Mouse (Mus musculus): ENCODE measurements around the gene Rad51b. TPM values are rescaled to one million over a fixed set of nuclear protein-coding genes. Genes with fewer than 3 reads are reported as not detected.

Rad51b gene
- total RNA-seq, 1 experiment from 2014 or later = 12.7 TPM

- no peak for ATAC-seq (replicated peaks in 1 of 2; ENCODE audit: insufficient read depth in 1 of 2, low FRiP score in 2 of 2, low TSS enrichment in 1 of 2, low read depth in 1 of 2, poor library complexity in 2 of 2, severe bottlenecking in 2 of 2)
Measured at GRCm38 (mm10) chr12:79840465-79840864, 543.4 kb downstream of the Rad51b start.

DNA sequence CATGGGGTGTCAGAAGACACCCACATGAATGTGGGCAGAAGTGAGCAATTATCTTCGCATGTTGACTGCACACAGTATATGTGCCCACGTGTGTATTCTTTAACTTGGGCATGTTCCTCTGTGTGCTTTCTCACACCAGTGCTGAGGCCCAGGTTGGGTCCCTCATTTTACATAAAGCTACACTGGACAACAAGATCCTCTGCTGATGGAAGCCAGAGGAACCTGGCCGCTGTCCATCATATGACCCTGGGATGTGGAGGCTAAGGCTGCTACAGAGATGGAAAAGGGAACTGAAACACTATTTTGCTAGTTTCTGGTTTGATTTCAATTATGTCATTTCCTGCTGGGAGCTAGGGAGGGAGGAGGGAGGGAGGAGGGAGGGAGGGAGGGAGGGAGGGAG lies 544.2 kb downstream of the Rad51b start:
- ATAC-seq (replicated peaks in 1 of 2; ENCODE audit: insufficient read depth in 1 of 2, low FRiP score in 2 of 2, low TSS enrichment in 1 of 2, low read depth in 1 of 2, poor library complexity in 2 of 2, severe bottlenecking in 2 of 2) = peak in 1 of 2 experiments; percentile 35; a peak in 2 of 4 replicates

DNA sequence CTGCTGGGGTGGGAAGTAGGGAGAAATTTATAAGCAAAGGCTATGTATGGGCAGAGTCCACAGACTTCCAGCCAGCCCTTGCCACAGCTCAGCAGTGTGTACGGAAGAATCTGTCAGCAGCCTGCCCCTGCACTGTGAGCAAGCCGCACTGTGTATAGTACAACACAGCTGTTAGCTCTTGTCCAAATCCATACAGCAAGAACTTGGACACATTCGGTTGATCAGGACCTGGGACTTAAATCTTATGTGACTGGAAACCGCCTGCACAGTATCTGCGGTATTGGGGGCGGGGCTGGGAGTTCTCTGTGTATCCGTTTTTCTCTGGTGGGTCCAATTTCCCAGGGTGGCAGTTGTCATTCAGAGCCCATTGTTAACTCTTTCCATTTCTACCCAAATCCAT lies 545.2 kb downstream of the Rad51b start:
- ATAC-seq (replicated peaks in 1 of 2; ENCODE audit: insufficient read depth in 1 of 2, low FRiP score in 2 of 2, low TSS enrichment in 1 of 2, low read depth in 1 of 2, poor library complexity in 2 of 2, severe bottlenecking in 2 of 2) = peak; percentile 30 to 40; a peak in 3 of 4 replicates

DNA sequence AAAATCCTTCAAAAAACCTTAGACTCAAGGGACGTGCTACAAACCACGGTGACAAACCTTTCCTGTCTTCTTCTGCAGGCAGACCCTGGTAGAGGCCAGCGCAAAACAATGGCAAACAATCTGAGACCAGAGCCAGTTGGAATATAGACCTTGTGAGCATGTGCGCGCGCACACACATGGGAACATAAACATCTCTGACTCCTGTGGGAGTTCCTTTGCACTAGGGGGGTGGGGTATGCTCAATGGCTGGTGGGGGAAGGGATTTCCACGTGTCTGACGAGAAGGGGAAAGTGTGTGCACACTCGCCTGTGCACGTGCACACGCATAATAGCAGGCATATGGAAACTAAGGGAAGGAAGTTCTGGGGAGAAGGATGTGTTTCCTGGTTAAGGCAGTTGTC lies 545.9 kb downstream of the Rad51b start:
- no peak for ATAC-seq (replicated peaks in 1 of 2; ENCODE audit: insufficient read depth in 1 of 2, low FRiP score in 2 of 2, low TSS enrichment in 1 of 2, low read depth in 1 of 2, poor library complexity in 2 of 2, severe bottlenecking in 2 of 2)

DNA sequence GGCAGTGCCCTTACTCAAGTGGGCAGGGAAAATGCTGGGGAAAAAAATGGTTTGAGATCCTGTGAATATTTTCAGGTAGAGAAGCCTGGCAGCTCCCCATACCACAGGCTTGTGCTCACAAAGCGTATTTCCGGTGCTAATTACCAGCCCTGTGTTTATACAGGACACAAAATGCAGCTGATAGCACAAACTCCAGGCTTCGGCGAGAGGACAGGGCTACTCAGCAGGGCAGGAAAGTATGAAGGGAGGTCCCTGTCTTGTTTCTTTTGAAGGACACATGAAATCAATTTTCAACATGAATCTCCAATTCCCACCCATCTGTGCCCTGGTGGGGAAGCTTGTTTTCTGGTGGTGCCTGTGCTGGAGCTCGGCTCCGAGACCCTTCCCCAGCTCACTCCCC lies 546.4 kb downstream of the Rad51b start:
- ATAC-seq (replicated peaks in 1 of 2; ENCODE audit: insufficient read depth in 1 of 2, low FRiP score in 2 of 2, low TSS enrichment in 1 of 2, low read depth in 1 of 2, poor library complexity in 2 of 2, severe bottlenecking in 2 of 2) = no peak

DNA sequence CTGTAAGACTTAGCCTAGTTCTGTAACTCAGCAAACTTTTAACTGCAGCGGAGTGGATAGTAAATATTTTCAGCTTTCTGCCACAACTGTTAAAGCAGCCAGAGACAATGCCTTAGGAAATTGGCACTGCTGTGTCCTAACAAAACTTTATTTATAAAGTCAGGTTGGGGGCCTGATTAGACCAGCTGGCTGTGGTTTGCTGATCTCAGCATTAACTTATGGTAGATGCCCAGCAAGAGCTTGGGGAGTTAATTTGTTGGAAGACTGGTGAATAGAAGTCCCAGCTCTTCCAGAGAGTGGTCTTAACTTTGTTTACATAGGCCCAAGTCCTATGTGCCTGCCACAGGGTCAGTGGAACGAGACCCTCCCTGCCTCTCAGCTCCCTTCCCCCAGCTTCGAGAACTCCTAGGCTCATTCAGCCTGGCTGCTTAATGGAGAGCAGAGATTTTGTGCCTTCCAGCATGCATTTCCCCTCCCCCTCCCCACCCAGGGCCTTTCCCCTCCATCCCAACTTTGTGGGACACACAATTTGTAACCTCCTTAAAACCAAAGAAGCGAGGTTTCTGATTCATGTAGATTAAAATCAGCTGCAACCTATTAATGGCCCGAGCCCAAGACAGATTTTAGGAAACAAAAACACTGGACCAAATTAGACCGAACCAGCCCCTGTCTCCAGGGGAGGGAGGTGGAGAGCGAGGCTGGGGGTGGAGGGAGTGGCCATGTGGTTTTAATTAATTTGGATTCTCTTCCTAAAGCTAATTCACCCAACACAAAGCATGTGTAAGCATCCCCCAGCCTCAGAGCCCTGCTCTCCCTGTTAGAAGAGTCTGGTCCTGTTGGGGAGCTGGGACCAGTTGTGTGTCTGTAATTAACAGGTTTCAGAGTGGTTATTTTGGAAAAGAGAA lies 549.4 kb downstream of the Rad51b start:
- ATAC-seq (replicated peaks in 1 of 2; ENCODE audit: insufficient read depth in 1 of 2, low FRiP score in 2 of 2, low TSS enrichment in 1 of 2, low read depth in 1 of 2, poor library complexity in 2 of 2, severe bottlenecking in 2 of 2) = no peak

- ATAC-seq (replicated peaks in 1 of 2; ENCODE audit: insufficient read depth in 1 of 2, low FRiP score in 2 of 2, low TSS enrichment in 1 of 2, low read depth in 1 of 2, poor library complexity in 2 of 2, severe bottlenecking in 2 of 2) = no peak
Measured at GRCm38 (mm10) chr12:79848539-79848938, 551.5 kb downstream of the Rad51b start.

- ATAC-seq (replicated peaks in 1 of 2; ENCODE audit: insufficient read depth in 1 of 2, low FRiP score in 2 of 2, low TSS enrichment in 1 of 2, low read depth in 1 of 2, poor library complexity in 2 of 2, severe bottlenecking in 2 of 2) = no peak
Measured at GRCm38 (mm10) chr12:79850021-79850420, 552.9 kb downstream of the Rad51b start.

- ATAC-seq (replicated peaks in 1 of 2; ENCODE audit: insufficient read depth in 1 of 2, low FRiP score in 2 of 2, low TSS enrichment in 1 of 2, low read depth in 1 of 2, poor library complexity in 2 of 2, severe bottlenecking in 2 of 2) = no peak
Measured at GRCm38 (mm10) chr12:79851898-79852297, 554.8 kb downstream of the Rad51b start.

DNA sequence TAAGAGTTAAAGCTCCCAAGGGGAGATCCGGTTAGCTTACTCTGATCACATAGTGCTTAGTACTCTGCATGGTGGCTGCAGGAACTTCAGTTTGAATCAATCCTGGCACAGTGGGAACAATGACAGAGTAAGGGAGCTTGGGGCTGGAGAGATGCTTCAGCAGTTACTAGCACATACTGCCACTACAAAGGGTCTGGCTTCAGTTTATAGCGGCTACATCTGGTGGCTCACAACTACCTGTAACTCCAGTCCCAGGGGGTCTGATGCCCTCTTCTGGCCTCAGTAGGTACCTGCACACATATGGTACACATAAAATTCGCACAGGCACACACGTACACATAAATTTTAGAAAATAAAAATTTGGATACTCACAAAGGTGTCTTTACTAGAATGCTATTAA lies 555.5 kb downstream of the Rad51b start:
- ATAC-seq (replicated peaks in 1 of 2; ENCODE audit: insufficient read depth in 1 of 2, low FRiP score in 2 of 2, low TSS enrichment in 1 of 2, low read depth in 1 of 2, poor library complexity in 2 of 2, severe bottlenecking in 2 of 2) = no peak

DNA sequence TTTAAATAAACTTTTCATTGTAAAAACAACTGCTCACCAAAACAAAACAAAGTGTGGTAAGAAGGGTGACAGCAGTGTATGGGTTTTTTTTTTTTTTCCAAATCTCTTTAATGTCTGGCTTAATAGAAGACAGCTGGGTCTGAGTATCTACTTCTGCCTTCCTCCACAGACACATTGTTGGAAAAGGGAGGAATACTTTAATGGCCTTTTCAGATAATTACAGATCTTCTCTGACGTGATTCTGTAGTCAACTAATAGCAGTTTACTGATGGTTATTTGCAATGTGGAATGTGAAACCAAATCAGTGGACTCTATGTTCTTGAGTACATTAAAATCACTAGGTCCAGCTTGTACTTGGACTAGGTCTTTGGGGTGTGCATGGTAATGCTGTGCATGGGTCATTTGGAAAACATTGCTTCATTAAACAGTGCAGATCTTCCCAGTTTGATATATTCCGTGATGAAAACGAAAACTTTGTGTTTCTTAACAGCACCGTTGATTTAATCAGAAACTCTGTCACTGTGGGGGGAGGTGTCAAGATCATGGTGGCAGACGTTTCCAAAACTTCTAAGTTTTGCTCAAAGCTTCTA lies 556.9 kb downstream of the Rad51b start:
- no peak for ATAC-seq (replicated peaks in 1 of 2; ENCODE audit: insufficient read depth in 1 of 2, low FRiP score in 2 of 2, low TSS enrichment in 1 of 2, low read depth in 1 of 2, poor library complexity in 2 of 2, severe bottlenecking in 2 of 2)

DNA sequence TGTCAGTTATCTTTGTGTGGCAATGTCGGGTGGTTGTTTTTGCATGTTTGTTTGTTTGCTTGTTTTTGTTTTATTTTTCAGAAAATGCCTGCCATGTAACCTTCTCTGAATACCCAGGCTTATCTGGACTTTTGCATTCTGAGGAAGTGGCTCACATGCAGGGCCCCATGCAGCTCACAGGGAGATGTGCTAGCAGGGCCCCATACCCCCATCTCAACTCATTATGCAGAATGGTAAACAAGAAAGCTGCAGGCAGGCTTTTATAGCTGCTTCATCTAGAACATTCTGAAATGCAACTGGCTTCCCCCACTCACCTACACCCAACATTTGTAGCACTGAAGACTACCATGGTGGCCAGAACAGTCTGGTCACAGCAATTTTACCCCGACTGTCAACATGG lies 557.4 kb downstream of the Rad51b start:
- ATAC-seq (replicated peaks in 1 of 2; ENCODE audit: insufficient read depth in 1 of 2, low FRiP score in 2 of 2, low TSS enrichment in 1 of 2, low read depth in 1 of 2, poor library complexity in 2 of 2, severe bottlenecking in 2 of 2) = no peak

GRCm38 (mm10) chr12:79856116-79856909 lies 559.2 kb downstream of the Rad51b start:
- no peak for ATAC-seq (replicated peaks in 1 of 2; ENCODE audit: insufficient read depth in 1 of 2, low FRiP score in 2 of 2, low TSS enrichment in 1 of 2, low read depth in 1 of 2, poor library complexity in 2 of 2, severe bottlenecking in 2 of 2)

GRCm38 (mm10) chr12:79857704-79858103 lies 560.6 kb downstream of the Rad51b start:
- no peak for ATAC-seq (replicated peaks in 1 of 2; ENCODE audit: insufficient read depth in 1 of 2, low FRiP score in 2 of 2, low TSS enrichment in 1 of 2, low read depth in 1 of 2, poor library complexity in 2 of 2, severe bottlenecking in 2 of 2)

DNA sequence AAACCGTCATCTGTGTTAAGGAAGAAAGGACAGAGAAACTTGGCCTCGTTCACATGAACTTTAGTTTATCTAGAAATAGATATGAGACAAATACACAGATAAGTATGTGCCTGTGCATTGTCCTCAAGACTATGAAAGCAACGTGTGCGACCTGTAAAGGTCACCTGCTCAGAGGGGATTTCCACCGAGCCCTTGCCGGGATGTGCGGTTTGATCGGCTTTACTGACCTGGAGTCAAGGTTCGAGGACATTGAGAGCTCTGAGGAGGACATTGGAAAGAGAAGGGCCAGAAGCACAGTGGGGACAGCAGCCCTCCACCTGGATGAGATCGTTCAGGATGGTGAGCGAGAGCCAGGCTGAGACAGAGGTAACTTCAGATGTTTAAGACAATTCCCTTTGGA lies 561.3 kb downstream of the Rad51b start:
- no peak for ATAC-seq (replicated peaks in 1 of 2; ENCODE audit: insufficient read depth in 1 of 2, low FRiP score in 2 of 2, low TSS enrichment in 1 of 2, low read depth in 1 of 2, poor library complexity in 2 of 2, severe bottlenecking in 2 of 2)

DNA sequence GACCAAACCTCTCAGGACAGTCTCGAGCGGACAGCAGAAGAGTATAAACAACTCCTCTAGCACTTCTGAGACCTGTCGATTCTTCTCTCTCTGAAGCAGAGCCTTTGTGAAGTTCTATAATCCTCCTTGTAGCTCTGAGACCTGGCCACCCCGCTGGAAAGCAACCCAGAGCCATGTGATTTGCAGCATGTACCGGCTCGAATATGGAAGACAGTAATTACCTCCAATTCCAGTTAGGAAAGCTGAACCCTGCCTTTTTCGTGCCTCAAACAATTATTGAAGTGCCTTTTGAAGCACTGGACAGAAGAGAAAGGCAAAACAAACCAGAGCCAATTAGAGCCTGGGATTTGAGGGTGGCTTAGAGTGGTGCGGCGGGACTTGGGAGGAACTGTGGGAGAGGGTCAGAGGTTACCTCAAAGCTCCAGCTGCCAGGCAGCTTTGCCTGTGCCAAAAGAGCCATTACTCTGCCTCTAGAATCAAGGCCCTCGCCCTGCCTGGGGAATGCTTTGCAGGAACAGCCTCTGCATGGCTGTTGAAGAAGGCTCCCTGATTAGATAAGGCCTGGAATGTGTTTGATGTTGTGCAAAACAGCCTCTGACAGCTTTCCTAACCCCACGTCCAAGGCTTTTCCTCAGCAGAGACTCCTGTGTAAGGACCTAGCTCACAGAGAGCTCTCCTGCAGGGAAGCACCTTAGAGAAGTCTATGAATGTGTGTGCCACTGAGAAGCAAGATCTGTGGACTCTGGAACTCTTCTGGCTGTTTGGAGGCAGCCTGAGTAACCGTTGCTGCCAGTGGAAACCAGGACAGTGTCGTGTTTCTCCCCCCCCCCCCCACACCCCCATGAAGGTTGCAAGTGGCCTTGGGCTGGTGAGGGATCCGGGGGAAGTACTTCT lies 562.5 kb downstream of the Rad51b start:
- ATAC-seq (replicated peaks in 1 of 2; ENCODE audit: insufficient read depth in 1 of 2, low FRiP score in 2 of 2, low TSS enrichment in 1 of 2, low read depth in 1 of 2, poor library complexity in 2 of 2, severe bottlenecking in 2 of 2) = no peak

DNA sequence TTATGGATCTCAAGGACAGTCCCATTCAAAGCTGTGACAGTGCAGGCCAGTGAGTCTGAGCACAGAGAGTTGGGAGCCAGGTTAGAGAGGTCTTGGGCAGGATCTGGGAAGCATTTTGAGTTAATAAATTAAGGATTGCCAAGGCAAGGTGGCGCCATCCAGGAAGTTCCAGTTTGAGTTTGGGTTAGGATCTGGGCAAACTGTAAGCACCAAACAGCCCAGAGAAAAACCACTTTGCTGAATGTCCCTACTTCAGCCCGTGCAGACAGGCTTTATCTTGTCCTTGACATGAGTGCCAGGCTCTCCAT lies 563.1 kb downstream of the Rad51b start:
- ATAC-seq (replicated peaks in 1 of 2; ENCODE audit: insufficient read depth in 1 of 2, low FRiP score in 2 of 2, low TSS enrichment in 1 of 2, low read depth in 1 of 2, poor library complexity in 2 of 2, severe bottlenecking in 2 of 2) = no peak

Data from hematopoietic stem cell, adult 5-6 weeks (primary cell).